Mouse (Mus musculus) urinary bladder, postnatal 36 days (tissue): ENCODE data around the gene 4930402H24Rik.

Experiments used
- DNase-seq, 2 experiments: peaks; one replicate each; pipeline ENCODE4 v3.0.0; 2022; ENCODE audit warnings: low spot score in 2 of 2, mixed read lengths in 1 of 2

Gene 4930402H24Rik

DNA sequence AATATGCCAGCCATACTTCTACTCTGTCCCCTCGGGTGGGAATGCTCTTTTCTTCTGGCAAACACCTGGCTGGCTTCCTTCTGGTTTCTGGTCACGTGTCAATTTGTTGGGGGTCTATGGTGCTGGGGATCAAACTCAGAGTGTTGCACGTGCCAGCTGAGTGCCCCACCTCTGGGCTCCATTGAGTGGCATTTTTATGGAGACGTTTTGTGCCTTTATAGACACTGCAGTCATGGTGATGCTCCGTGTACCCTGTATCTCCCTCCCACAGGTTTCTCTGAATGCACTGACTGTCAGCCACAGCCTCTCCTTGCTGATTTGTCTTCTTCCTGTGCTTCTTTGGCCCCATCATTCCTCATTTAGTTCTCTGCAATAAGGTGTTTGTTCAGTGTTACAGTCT lies 174.4 kb downstream of the 4930402H24Rik start:
- DNase-seq = no peak

DNA sequence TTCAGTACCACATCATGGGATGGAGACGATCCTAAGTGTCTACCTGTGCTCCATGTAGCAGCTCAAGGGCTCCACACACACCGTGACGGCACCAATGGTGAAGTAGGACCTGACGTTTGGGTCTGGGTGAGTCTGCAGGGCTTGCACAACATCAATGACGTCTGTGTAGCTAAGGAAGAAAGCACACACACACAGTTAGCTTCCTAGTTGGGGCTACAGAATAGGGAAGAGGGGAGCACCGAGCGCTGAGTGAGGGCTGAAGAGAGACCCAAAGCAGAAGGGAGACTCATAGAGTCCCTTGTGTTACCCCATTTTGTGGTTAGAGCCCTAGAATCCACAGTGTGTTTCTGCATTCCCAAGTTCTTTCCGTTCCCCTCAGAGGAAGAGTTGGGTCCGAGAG lies 175.5 kb downstream of the 4930402H24Rik start:
- no peak for DNase-seq

DNA sequence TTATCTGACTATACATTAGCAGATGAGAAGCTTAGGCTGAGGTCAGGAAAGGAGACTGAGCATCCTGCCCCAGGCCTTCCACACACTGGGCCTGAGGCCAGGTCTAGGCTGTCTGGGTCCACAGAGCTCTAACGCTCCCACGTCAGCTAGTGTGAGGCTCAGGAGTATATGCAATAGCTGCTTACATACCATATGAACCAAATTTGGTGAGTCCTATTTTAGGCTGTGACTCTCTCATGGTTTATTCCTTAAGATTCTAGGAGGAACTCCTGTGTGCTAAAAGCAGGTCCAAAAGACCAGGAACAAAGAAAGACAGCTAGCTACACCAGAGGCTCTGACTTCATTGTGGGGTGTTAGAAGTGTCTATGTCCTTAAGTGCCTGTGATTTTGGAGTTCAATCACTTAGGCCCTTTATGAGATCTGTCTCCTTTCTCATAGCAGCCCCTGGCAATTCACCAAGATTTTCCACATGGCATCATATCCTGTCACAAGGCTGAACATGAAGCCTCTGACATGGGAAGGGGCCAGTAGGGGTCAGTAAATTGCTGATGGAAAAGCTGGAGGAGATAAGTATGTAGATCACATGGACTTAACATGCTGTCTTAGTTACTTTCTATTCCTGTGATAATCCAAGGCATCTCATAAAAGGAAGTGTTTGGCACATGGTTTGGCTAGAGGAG lies 177.2 kb downstream of the 4930402H24Rik start:
- no peak for DNase-seq

DNA sequence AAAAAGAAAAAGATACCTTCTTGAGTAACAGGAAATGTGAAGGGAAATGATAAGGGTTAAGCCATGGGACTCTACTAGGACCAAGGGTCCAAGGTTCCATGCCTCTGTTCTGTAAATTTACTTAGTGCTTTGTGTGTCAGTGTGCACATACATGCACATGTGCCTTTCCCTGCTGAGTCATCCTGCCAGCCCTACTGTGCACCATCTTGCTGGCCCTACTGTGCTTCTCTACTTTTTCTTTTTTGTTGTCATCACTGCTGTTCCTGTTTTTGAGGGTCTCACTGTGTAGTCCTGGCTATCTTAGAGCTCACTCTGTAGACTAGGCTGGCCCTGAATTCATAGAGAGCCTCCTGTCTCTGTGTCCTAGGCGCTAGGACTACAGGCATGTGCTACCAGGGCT lies 178.5 kb downstream of the 4930402H24Rik start:
- DNase-seq = no peak

DNA sequence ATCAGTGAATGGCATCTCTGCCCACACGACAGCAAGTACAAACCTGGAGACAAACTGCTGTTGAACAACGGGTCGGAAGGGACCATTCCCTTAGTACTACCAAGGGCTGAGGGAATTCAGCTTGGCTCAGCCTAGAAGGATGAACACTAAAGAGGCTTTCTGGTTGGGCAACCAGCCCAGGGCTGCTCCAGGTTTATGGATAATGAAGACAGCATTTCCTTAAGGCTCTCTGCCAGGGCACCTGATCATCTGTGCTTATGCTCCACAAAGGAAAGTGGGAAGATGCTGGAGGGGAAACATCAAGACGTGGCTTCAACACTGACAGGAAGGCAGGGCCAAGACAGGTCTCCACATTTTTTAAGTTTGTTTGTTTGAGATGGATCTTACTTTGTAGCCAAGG lies 181.8 kb downstream of the 4930402H24Rik start:
- no peak for DNase-seq

DNA sequence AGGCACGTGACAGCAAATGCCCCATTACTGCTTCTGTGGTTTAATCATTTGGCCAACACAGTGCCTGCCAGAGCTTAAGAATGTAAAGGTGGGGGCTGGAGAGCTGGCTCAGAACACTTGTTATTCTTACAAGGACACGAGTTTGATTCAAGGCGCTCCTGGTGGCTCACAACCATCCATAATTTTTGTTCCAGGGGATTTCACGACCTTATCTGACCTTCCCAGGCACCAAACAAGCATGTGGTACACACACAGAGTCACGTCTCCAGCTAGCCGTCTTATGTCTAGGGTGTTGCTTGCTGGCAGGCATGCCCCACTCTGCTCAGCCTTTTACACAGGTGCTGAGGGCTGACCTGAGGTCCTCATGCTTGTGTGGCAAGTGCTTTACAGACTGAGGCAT lies 188.3 kb downstream of the 4930402H24Rik start:
- no peak for DNase-seq

DNA sequence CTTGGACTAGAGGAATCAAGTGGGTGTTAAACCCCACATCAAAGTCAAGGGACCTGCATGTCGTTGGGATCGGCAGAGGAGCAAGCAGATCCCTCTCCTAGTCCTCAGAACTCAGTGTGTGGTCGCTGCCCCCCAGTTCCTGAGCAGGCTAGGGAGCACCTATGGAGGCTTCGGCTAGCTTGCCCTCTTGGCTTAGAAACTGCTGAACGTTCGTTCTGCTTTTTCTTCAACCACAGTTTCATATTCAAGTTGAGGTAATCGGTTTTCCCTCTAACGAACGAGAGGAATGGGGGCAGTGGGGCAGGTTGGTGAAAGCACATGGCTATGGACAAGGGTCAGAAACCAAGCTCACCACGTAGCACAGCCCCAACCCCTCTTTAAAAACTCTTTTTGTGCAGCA lies 199.1 kb downstream of the 4930402H24Rik start:
- no peak for DNase-seq

DNA sequence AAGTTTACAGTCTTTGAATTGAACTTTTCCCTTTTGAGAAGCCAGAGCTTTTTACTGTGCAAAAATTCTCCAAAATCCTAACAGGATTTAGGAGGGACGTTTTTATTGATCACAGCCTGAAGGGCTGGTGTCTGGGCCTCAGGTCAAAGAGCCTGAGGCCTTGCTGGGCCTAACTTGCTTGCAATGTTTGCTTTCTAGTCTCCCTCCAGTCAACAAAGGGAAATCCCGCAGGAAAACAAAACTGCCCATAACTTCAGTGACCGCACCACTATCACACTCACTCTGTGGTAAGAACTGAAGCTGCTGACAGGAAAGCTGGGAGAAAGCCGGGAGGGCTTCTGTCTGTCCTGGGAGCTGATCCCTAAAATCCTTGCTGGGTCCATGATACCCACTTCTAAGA lies 199.6 kb downstream of the 4930402H24Rik start:
- no peak for DNase-seq

DNA sequence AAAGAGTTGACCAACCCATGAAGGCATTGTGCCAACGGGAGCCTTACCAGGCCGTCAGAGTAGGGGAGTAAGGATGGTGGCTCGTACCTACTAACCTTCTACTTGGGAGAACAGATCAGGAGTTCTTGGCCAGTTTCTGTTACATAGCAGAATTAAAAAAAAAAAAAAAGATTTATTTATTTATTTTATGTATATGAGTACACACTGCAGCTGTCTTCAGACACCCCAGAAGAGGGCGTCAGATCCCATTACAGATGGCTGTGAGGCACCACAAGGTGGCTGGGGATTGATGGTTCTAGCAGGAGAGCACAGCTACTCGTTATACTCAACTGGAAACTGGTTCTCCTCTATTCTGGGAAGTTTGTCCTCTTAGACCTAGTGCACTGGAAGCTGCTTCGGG lies 201.0 kb downstream of the 4930402H24Rik start:
- DNase-seq = no peak

DNA sequence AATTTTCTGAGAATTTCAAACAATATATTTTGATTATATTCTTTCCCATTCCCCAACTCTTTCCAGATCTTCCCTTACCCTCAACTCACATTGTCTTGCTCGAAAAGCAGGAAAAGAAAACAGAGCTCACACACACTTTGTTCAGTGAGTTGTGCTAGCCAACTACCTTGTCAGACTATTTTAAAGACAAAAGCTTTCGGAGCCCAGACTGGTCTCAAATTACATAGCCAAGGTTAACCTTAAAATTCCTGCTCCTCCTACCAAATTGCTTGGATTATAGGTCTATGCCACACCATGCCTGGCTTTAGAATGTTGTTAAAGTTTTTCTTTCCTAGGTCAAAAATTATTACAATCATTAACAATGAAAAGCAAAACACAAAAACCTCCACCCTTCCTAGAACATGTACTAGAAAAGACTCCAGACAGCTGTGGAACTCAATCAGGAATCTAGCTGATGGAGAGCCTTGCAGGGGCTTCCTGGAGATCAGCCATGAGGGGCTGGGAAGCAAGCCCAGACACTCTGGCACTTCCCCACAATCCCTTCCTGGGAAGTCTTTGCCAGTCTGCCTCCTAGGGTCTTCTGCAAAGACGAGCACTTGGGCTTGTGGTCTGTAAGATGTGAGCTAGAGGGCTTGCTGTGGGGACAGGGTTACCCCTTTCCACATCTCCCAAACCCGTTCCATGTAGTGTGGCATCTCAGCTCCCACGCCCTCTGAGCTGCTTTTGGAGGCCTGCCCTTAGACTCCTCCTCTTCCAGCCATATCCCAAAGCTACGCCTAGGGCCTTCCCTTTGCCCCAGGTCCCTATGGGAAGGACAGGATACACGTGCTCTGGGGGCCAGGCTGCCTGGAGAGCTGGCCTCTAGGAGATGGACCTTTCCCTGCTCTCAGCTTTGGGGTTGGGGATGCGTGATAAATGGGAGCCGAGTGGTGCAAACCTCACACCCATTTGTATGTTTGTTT lies 201.9 kb downstream of the 4930402H24Rik start:
- no peak for DNase-seq

DNA sequence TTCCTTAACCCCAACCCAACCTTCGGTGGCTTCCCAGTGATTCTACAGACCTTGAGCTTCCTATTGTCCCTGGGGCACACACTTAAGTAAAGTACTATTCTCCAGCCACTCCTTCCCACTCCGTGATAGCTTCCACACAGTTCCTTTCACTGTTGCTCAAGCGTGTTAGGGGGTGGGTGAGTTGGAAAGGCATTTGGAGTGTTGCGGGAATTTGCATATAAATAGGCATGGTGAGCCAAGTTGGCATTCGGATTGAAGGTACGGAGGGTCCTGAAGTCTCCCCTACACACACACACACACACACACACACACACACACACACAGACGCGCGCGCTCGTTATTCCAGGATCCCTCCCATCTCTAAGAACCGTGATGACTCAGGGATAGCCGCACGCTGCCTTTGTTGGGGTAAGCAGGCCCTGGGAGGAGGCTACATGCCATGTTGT lies 208.4 kb downstream of the 4930402H24Rik start:
- DNase-seq = no peak

DNA sequence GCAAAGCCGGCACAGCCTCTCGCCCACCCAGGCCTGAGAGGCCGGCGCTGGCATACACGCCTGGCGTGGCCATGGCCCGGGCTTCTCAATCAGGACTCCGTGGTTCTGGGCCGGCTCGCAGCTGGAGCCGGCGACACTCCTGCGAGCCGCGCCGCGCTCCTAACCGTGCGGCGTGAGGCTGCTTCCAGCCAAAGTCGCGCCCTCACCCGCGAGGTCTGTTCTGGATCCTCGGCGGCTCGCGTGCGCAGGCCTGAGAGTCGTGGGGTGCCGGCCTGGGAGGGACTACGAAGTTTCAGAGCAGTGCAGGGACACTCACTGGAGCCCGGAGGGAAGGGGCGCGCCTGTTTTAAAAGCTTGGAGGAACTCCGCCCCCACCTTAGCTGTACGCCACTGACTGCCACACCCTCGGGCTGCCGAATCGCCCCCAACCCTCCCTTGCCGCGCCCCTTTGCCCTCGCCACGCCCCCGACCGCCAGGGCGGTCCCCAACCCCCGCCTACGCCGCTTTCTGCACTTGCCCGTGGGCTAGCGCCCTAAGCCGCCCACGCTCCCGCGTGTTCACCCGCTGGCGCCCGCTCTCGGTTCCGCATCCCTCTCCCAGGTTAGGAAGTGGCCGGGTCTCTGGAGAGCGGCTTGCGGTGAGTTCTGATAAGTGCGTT lies 208.9 kb downstream of the 4930402H24Rik start, which contains the start of gene Slc4a11:
TSS of gene Slc4a11 (minus strand) at position 367 of the 658 bp plus-strand sequence.
- DNase-seq = peak; percentile 32 to 60

DNA sequence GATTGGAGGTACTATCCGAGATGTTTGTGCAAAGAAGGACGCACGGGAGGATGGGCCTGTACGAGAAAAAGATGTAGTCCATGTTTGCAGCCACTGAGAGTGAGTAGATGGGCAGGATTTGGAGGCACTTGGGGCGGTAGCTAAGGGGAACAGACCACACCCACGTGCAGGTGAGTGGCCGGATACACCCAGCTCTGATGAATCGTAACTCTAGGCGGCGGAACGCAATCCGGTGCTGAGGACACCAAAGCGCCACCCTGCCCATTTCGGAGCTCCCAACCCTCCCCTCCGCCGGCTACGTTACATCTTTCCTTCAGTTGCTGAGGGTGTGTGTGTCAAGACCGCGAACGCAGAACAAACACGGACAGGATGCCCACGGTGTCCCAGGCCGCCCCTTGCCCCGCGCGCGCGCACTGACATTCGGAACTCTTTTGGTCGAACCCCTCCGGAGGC lies 209.5 kb downstream of the 4930402H24Rik start:
- DNase-seq = peak in 1 of 2 experiments; percentile 15

DNA sequence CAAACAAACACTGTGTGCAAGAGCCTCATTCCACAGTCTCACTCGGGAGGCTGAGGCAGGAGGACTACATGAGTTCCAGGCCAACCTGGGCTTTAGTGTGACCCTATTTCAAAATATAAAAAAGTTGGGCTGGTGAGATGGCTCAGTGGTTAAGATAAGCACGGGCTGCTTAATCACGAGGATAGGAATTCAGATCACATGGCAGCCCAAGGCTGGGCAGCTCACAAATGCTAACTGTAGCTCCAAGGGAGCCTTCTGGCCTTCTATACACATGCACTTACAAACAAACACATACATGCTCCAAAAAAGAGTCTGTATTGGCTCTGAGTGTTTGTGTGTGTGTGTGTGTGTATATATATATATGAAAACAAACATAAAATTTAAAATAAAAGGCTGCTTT lies 212.6 kb downstream of the 4930402H24Rik start:
- DNase-seq = no peak

DNA sequence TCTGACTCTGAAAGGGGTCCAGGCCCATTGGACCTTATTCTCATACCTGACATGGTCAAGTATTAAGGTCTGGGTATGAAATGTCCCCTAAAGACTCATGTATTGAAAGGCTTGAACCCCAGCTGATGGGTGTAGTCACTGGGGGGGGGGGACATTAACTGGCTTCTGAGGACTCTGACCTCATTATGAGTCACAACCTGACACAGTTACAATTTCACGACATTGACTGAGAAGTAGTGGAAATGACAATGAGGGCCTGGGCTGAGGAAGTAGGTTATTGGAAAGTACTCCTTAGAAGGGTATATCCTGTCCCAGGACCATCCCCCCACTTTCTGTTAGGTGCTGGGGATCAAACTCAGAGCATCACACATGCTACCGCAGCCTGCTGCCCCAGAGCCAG lies 217.2 kb downstream of the 4930402H24Rik start:
- DNase-seq = no peak

DNA sequence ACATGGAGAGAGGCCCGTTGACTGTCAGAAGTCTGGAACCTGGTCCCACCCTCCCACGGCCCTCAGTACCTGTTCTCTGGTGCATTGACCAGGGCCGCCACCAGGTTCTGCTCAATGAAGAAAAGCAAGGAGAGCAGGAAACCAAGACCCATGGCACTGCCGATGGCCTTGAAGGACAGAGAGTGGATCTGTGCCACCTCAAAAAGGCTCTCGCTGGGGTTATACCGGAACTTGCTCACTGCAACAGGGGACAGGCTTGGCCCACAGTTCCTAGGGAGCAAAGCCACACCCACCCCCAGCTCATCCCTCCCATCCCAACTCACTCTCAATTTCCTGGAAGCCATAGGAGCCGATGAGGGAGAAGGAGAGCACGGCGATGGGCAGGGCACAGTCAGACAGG lies 220.8 kb downstream of the 4930402H24Rik start:
- no peak for DNase-seq

DNA sequence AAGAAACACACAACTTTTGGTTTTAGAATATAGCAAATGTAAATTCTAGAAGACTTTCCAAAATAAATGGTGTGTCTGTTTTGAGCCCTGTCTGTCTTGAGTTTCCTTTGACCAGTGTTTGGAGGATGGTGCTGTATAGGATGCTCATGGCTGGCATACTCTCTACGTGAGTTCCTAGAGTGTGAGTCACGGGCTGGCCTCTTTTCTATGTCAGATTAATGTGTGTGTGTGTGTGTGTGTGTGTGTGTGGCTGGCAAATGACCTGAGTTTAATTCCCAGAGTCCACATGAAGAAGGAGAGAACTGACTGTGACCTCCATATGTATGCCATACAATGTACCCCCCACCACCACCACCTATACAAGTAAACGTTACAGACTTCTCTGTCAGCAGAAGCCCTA lies 224.7 kb downstream of the 4930402H24Rik start:
- no peak for DNase-seq

DNA sequence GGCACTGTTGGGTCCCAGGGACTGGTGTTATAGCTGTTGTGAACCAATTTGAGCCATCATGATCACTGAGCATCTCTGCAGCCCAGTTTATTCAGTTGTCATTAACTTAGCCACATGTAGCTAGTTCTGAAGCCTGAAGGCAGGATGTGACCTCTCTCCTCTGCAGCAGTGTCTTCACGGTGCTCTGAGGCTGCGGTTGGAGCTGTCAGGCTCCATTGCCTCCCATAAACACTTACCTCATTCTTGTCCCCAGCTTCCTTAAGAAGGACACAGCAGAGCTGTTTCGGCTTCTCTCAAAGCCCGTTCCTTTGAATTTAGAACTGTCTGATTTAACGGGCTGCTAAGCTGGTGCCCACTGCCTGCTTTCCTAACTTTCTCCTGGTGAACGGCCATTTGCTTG lies 226.3 kb downstream of the 4930402H24Rik start:
- no peak for DNase-seq

DNA sequence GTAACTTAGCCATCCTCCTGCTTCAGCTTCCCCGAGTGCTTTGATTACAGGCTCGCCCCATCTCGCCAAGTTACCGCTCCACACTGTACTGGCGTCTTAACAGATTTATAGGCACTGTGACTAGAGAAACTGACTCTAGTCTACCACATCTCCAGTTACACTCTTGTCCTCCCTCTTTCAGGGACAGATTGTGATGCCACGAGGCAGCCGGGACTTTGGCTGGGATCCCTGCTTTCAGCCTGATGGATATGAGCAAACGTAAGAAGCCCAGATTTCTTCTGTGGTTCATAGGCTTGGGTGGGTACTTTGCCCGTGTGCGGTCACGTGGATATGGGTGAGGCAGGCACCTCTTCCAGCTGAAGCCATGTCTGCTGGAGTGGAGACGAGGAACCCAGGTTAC lies 227.1 kb downstream of the 4930402H24Rik start:
- DNase-seq = no peak

DNA sequence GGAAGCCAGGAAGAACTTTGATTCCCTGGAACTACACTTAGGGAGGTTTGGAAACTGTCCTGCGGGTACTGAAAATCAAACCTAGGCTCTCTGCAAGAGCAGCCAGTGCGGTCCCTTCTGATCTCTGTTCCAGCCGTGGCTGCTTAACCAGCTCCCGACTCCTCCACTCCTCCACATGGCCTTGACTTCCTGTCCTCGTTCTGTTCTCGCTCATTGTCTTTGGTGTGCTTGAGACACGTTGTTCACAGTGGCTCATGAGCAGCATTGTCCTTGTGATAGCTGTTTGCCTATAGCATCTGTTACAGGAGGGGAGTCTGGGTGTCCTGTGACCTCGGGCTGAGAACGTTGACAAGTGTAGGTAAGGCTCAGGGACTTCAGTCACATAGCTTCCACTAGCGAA lies 229.0 kb downstream of the 4930402H24Rik start:
- DNase-seq = no peak

DNA sequence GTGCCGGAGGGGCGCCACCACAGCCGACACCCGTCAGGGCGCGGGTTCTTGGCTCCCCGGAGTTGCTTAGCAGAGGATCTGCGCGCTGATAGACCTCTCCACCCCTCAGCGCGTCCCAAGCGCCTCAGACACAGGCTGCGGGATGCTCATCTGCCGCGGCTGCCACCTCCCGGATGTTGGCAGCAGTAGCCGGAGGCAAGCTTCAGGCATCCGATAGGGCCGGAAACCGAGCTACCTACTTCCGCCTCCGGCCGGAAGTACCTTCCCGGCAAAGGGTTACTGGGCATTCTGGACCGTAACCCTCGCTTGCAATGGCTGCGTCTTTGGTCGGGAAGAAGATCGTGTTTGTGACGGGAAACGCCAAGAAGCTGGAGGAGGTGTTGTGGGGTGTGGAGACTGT lies 238.6 kb downstream of the 4930402H24Rik start, which contains the start of gene Itpa:
TSS of gene Itpa (plus strand) at position 52 of the 400 bp plus-strand sequence.
- peak; percentile 75 to 86 for DNase-seq

DNA sequence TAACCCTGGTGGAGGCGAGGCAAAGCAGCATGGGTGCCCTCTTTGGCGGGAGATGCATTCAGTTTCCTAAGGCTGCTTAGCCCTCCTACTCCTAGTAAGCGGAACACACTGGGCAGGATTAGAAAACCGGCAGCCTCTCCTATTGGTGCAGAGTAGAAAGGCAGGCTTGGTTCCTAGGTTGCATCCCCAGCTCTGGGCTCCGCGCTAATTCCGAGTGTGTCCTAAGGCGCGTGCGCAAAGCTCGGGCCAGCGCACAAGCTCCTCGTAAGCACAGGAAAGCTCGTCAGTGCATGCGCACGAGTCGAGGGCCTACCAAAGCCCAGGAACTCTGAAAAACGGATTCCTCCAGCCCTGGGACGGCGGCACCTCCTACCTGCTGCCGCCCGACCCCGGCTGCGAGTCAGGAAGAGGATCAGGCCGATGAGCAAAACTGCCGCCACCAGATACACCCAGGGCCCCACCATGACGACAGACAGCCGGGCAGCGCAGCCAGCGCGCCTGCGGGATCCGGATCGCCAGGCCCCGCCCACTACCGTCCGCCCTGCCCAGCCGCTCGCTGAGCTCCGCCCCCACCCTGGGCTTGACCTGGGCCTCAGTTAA lies 242.0 kb downstream of the 4930402H24Rik start, which contains the start of gene Ddrgk1:
TSS of gene Ddrgk1 (minus strand) at position 558 of the 600 bp plus-strand sequence.
- DNase-seq = peak; percentile 89 to 91
